Mouse (Mus musculus) lung, embryonic 14.5 days (tissue): ENCODE data around the gene Nfix. TPM values are rescaled to one million over a fixed set of nuclear protein-coding genes. Genes with fewer than 3 reads are reported as not detected.
A peak's percentile ranks its signal among the peaks of the same experiment; 100 is the strongest.
"Not testable (repeated sequence)": the region's sequence is repeated elsewhere in the genome, so short reads cannot be mapped to it uniquely, and the experiment has no call there.

Experiments used
- ATAC-seq: fragments of 200-750 bp; cut with Nextera tagmentation; 2 replicates; pipeline ENCODE4 v1.8.0; 2017; ENCODE audit warnings: mild to moderate bottlenecking, moderate TSS enrichment, moderate library complexity; ENCODE audit not compliant: insufficient read depth
- DNase-seq: peaks from one replicate; pipeline ENCODE4 v3.0.0-alpha.2; 2015
- H3K27ac ChIP-seq: fragments of 300-500 bp; sonication (generic); 2 replicates; pipeline ENCODE4 v1.5.1; 2014; ENCODE audit warnings: low read depth, mild to moderate bottlenecking, moderate library complexity
- H3K27me3 ChIP-seq: fragments of 300-500 bp; sonication (generic); 2 replicates; pipeline ENCODE4 v1.6.1; 2014; ENCODE audit warnings: low read length, control low read depth; ENCODE audit not compliant: insufficient read depth
- H3K36me3 ChIP-seq: fragments of 300-500 bp; sonication (generic); 2 replicates; pipeline ENCODE4 v1.6.1; 2014; ENCODE audit warnings: control low read depth; ENCODE audit not compliant: insufficient read depth
- H3K4me1 ChIP-seq: fragments of 300-500 bp; sonication (generic); 2 replicates; pipeline ENCODE4 v1.6.1; 2014; ENCODE audit warnings: antibody characterized with exemption, control low read depth; ENCODE audit not compliant: insufficient read depth
- H3K4me2 ChIP-seq: fragments of 300-500 bp; sonication (generic); 2 replicates; pipeline ENCODE4 v1.6.1; 2014; ENCODE audit warnings: mild to moderate bottlenecking
- H3K4me3 ChIP-seq: fragments of 300-500 bp; sonication (generic); 2 replicates; pipeline ENCODE4 v1.5.1; 2014; ENCODE audit warnings: low read depth, low read length
- H3K9ac ChIP-seq: fragments of 300-500 bp; sonication (generic); 2 replicates; pipeline ENCODE4 v1.6.1; 2014
- H3K9me3 ChIP-seq: fragments of 300-500 bp; sonication (generic); 2 replicates; pipeline ENCODE4 v1.6.1; 2016; ENCODE audit warnings: low read depth, low read length, control low read depth
- CTCF ChIP-seq: IDR thresholded peaks from 2 replicates; pipeline ENCODE4 v1.5.1; 2016; ENCODE audit warnings: antibody characterized with exemption, low read depth
- WGBS: fragments of 180-500 bp; shearing (Covaris S2); extraction: QIAGEN DNeasy Blood & Tissue Kit; methylation state at CpG from one replicate; pipeline ENCODE4 v1.1.7; 2014; 5-methylcytosine and 5-hydroxymethylcytosine counted together
- polyA plus RNA-seq: library from polyadenylated mRNA; unstranded; fragments of >200 nt; fragmentation: Nextera tagmentation; extraction: Ambion mirVana; gene quantifications from 2 replicates; pipeline ENCODE4 v1.2.1, GENCODE M21; 2014

Nfix gene
- polyA plus RNA-seq, 1 experiment from 2014 or later, result 42.3 TPM

DNA sequence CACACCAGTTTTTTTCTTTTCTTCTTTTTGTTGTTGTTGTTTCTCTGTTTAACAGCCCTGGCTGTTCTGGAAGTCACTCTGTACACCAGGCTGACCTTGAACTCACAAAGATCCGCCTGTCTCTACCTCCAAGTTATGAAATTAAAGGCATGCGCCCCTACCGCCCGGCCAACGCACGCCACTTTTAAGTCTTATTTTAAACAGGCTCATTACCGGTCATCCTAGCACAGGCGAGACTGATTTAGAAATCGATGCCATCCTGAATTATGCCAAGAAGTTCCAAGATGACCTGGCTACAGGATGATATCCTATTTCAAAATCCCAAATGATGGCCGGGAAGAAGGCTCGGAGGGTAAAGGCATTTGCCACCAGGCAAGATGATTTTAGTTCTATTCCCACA, 31.3 kb upstream of the Nfix start, which contains the start of gene Gadd45gip1:
TSS of gene Gadd45gip1 (plus strand) at position 33 of the 400 bp plus-strand sequence.
- peaks cover 33% of the 10 kb centered on the region for H3K36me3 ChIP-seq
- peak within 1 kb of the TSS; percentile 95 for H3K4me3 ChIP-seq
- no peaks in the 10 kb centered on the region for H3K9me3 ChIP-seq
- peak within 1 kb of the TSS; percentile 98 for H3K9ac ChIP-seq
- 75% methylated on average over 11 of the region's 11 CpGs for whole genome bisulfite sequencing
- peaks cover 13% of the 10 kb centered on the region for H3K4me1 ChIP-seq
- no peaks in the 10 kb centered on the region for H3K27me3 ChIP-seq
- TF ChIP-seq CTCF, result no peak
- H3K4me2 ChIP-seq, result peak within 1 kb of the TSS; percentile 67
- DNase-seq (no peak), ATAC-seq (no peak)
- H3K27ac ChIP-seq, result peak within 1 kb of the TSS; percentile 96

DNA sequence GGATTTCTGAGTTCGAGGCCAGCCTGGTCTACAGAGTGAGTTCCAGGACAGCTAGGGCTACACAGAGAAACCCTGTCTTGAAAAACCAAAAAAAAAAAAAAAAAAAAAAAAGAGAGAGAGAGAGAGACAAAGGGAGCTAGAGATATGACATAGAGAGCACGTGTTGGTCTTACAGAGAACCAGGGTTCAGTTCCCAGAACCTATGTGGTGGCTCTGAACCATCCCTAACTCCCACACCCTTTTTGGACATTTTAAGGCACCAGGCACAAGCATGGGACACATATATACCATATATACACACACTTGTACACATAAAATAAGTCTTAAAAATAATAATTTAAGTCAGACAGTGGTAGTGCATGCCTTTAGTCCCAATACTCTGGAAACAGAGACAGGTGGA, 26.4 kb upstream of the Nfix start:
- not testable (repeated sequence) for DNase-seq, H3K27ac ChIP-seq, H3K4me1 ChIP-seq, H3K4me3 ChIP-seq, ATAC-seq, H3K9me3 ChIP-seq, H3K9ac ChIP-seq, H3K4me2 ChIP-seq, H3K36me3 ChIP-seq, H3K27me3 ChIP-seq
- 73% methylated on average over 1 of the region's 2 CpGs for WGBS

DNA sequence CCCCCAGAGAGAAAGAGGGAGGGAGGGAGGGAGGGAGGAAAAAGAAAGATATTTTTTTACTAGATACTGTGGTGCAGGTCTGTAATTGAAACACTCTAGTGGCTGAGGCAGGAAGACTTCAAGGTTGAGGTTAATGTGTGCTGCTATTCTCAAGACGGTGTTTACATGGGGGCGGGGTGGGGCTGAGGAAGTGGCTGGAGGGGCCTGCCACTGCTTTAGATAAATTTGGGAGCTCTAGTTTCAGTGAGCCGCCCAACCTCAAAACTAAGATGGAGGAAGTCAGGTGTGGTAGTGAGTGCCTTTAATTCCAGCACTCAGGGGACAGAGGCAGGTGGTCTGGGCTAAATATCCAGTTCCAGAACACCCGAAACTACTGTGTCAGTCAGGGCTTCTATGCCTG, 25.5 kb upstream of the Nfix start:
- ATAC-seq, result no peak
- Histone ChIP-seq H3K9ac (no peak overlapping the region), H3K27me3 (no peaks in the 10 kb centered on the region), H3K4me1 (no peaks in the 10 kb centered on the region), H3K4me3 (no peak overlapping the region), H3K9me3 (no peaks in the 10 kb centered on the region), H3K36me3 (no peaks in the 10 kb centered on the region), H3K4me2 (no peak overlapping the region), H3K27ac (no peak overlapping the region)
- TF ChIP-seq CTCF, result no peak
- no peak for DNase-seq
- 40% methylated on average over 4 of the region's 4 CpGs for WGBS

DNA sequence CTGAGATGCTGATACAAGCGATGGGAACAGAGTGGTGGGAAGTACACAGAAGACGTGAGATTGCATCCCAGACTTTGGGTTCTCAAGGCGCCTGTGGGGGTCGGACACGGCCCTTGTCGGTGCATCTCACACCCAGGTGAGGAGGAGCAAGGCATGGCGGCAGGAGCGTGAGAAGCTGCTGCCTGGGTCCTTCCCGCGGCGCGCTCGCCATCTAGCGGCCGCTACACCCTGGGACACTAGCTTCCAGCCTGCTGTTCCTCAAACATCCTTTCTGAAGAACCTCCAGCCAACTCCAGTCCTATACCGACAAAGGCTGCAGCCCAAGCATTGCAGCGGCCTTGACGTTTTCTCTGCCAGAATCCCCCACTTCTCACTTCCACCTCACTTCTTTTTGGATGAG, 23.5 kb upstream of the Nfix start:
- Histone ChIP-seq H3K36me3 (no peaks in the 10 kb centered on the region), H3K4me2 (peak overlapping the region; percentile 49), H3K9ac (no peak overlapping the region), H3K9me3 (no peaks in the 10 kb centered on the region), H3K27me3 (no peaks in the 10 kb centered on the region), H3K4me3 (no peak overlapping the region), H3K4me1 (no peaks in the 10 kb centered on the region), H3K27ac (no peak overlapping the region)
- WGBS, result under 1% methylated on average over 18 of the region's 18 CpGs
- DNase-seq (peak; percentile 91), ATAC-seq (peak; percentile 82)
- peak; percentile 92 for TF ChIP-seq CTCF

DNA sequence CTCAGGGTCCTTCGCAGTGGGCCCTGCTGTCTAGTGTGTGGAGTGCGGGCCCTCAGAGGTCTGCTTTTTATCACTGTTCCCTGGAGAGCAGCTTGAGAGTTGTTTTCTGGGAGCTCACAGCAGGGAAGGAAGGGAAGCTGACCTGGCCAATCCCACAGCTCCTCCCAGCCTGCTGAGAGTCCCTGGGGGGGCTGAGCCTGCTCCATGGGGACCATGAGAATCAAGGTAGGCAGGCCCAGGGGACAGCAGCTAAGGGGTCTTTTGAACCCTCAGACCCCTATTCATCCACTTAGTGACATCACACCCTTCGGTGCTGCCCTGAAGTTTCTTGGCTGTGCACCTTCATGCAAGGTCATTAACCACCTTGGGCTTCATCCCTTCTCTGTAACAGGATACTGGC, 22.6 kb upstream of the Nfix start, which contains the start of gene Dand5:
TSS of gene Dand5 (minus strand) at position 101 of the 400 bp plus-strand sequence.
- no peaks in the 10 kb centered on the region for H3K4me1 ChIP-seq
- no peaks in the 10 kb centered on the region for H3K9me3 ChIP-seq
- DNase-seq (no peak), ATAC-seq (no peak)
- no peaks in the 10 kb centered on the region for H3K27me3 ChIP-seq
- WGBS, result 35% methylated on average over 3 of the region's 3 CpGs
- no peak within 1 kb of the TSS for H3K27ac ChIP-seq
- H3K9ac ChIP-seq, result no peak within 1 kb of the TSS
- H3K4me2 ChIP-seq, result peak within 1 kb of the TSS; percentile 49
- H3K4me3 ChIP-seq, result no peak within 1 kb of the TSS
- no peaks in the 10 kb centered on the region for H3K36me3 ChIP-seq
- TF ChIP-seq CTCF, result no peak

DNA sequence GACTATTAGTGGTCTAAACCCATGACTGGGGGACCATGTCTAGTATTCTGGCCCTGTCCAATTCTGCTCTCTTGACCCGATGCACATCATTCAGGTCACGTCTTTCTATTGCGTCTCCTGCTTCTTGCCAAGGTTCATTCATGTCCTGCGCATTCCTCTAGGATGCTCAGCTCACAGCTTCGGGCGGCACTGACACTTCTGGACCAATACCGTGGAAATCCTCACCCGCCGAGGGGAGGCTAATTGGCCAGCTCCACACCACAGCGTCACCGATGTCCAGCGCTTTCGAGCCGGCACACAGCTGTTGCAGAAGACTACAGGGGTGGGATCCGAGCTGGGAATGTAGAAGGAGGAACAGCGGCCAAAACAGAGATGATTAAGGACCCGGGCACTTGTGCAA, 16.0 kb upstream of the Nfix start:
- peaks cover 8% of the 10 kb centered on the region; the same call in 1 of the 2 replicates for H3K27me3 ChIP-seq
- WGBS, result 74% methylated on average over 17 of the region's 17 CpGs

DNA sequence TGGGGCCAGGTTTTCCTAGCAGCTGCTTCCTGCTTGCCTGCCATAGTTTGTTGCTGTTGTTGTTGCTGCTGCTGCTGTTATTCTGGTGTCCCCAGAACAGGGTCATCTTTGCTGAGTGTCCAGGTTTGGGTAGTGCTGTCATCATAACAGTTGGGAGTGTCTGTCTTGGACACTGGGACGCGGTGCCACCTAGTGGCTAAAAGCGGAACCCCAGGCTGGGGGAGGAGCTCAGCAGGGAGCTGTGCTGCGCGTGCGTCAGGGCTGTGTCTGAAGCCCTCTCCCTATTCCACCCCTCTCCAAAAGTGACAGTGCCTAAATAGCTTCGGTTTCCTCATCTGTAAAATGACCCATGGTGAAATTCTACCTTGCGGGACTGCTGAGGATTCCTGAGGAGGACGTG, 15.4 kb upstream of the Nfix start:
- H3K9me3 ChIP-seq, result no peaks in the 10 kb centered on the region
- ATAC-seq (peak; percentile 75), DNase-seq (peak; percentile 97)
- WGBS, result 11% methylated on average over 9 of the region's 9 CpGs
- no peak overlapping the region for H3K4me2 ChIP-seq
- TF ChIP-seq CTCF, result peak; percentile 98
- H3K4me3 ChIP-seq, result no peak overlapping the region
- peaks cover 8% of the 10 kb centered on the region; the same call in 1 of the 2 replicates for H3K27me3 ChIP-seq
- H3K9ac ChIP-seq, result no peak overlapping the region
- no peaks in the 10 kb centered on the region for H3K36me3 ChIP-seq
- no peak overlapping the region for H3K27ac ChIP-seq
- peaks cover 3% of the 10 kb centered on the region for H3K4me1 ChIP-seq

More for the DNA sequence above, 16.0 kb upstream of the Nfix start:
- H3K4me2 ChIP-seq, result no peak overlapping the region
- ATAC-seq (no peak), DNase-seq (no peak)
- no peaks in the 10 kb centered on the region for H3K9me3 ChIP-seq
- H3K36me3 ChIP-seq, result no peaks in the 10 kb centered on the region
- TF ChIP-seq CTCF, result no peak
- H3K9ac ChIP-seq, result no peak overlapping the region
- H3K4me1 ChIP-seq, result no peaks in the 10 kb centered on the region
- H3K27ac ChIP-seq, result no peak overlapping the region
- no peak overlapping the region for H3K4me3 ChIP-seq
